Mouse (Mus musculus) MEL-GATA-1-ER (cell line): Measurements from ENCODE around the gene Gm45713.
"Not testable (repeated sequence)": the region's sequence is repeated elsewhere in the genome, so short reads cannot be mapped to it uniquely, and the experiment has no call there.

Source experiments
- DNase-seq: peaks from one replicate; pipeline ENCODE4 v3.0.0-alpha.2; 2012; ENCODE audit warnings: low read depth; ENCODE audit errors: extremely low read depth

Gm45713 gene

GRCm38 (mm10) chr7:45124224-45125143 lies 11.5 kb downstream of the Gm45713 start, which contains the start of gene Rps11:
TSS of gene Rps11 (minus strand) at chr7:45124439.
- DNase-seq = peak; percentile 98

GRCm38 (mm10) chr7:45123186-45123570 lies 12.9 kb downstream of the Gm45713 start:
- no peak for DNase-seq

- DNase-seq = no peak
Measured at GRCm38 (mm10) chr7:45122561-45123185, 13.4 kb downstream of the Gm45713 start.

- no peak for DNase-seq
Measured at GRCm38 (mm10) chr7:45121966-45122365, 14.1 kb downstream of the Gm45713 start.

- no peak for DNase-seq
Measured at GRCm38 (mm10) chr7:45121404-45121803, 14.6 kb downstream of the Gm45713 start.

- no peak for DNase-seq
Measured at GRCm38 (mm10) chr7:45119780-45120709, 16.0 kb downstream of the Gm45713 start.

- no peak for DNase-seq
Measured at GRCm38 (mm10) chr7:45118336-45118735, 17.7 kb downstream of the Gm45713 start.

GRCm38 (mm10) chr7:45117566-45117965 lies 18.5 kb downstream of the Gm45713 start:
- no peak for DNase-seq

- no peak for DNase-seq
Measured at GRCm38 (mm10) chr7:45113476-45113875, 22.6 kb downstream of the Gm45713 start.

GRCm38 (mm10) chr7:45112529-45112928 lies 23.5 kb downstream of the Gm45713 start:
- no peak for DNase-seq

GRCm38 (mm10) chr7:45111940-45112339 lies 24.1 kb downstream of the Gm45713 start:
- DNase-seq = no peak

- DNase-seq = not testable (repeated sequence)
Measured at GRCm38 (mm10) chr7:45110089-45110488, 25.9 kb downstream of the Gm45713 start.

GRCm38 (mm10) chr7:45107052-45107645 lies 28.9 kb downstream of the Gm45713 start:
- no peak for DNase-seq

- no peak for DNase-seq
Measured at GRCm38 (mm10) chr7:45106441-45106840, 29.6 kb downstream of the Gm45713 start.

- no peak for DNase-seq
Measured at GRCm38 (mm10) chr7:45105491-45105890, 30.5 kb downstream of the Gm45713 start.

GRCm38 (mm10) chr7:45104941-45105340 lies 31.1 kb downstream of the Gm45713 start:
- no peak for DNase-seq

- no peak for DNase-seq
Measured at GRCm38 (mm10) chr7:45103652-45104180, 32.3 kb downstream of the Gm45713 start, which contains the start of gene Fcgrt. TSS of gene Fcgrt (minus strand) at chr7:45103851.

- no peak for DNase-seq
Measured at GRCm38 (mm10) chr7:45102940-45103585, 33.0 kb downstream of the Gm45713 start.

GRCm38 (mm10) chr7:45102441-45102840 lies 33.6 kb downstream of the Gm45713 start:
- DNase-seq = no peak

- DNase-seq = no peak
Measured at GRCm38 (mm10) chr7:45100046-45100445, 36.0 kb downstream of the Gm45713 start.
